Mouse (Mus musculus): Measurements from ENCODE around the gene Ephx3.

The Ephx3 gene

DNA sequence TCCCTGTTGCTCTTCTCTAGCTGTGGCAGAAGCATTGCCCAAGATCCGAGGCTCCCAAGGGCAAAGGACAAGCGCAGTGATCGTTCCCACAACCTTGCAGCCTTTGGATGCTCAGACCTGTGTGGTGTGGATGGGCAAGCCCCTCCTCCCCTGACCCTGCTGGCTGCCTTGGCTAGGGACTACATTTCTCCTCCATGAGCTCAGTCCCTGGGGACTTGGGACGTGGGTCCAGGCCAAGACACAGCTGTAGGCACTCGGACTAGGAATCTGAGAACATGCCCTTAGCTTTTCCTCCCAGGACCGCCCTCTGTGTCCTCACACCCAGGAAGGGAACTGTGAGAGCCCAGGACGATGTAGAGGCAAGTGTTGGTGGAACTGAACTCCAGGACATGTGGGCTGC is 16.2 kb downstream of the Ephx3 start:
- DNase-seq (ENCODE audit: low spot score in 2 of 2): peak in 1 of 2 experiments; percentile 43

DNA sequence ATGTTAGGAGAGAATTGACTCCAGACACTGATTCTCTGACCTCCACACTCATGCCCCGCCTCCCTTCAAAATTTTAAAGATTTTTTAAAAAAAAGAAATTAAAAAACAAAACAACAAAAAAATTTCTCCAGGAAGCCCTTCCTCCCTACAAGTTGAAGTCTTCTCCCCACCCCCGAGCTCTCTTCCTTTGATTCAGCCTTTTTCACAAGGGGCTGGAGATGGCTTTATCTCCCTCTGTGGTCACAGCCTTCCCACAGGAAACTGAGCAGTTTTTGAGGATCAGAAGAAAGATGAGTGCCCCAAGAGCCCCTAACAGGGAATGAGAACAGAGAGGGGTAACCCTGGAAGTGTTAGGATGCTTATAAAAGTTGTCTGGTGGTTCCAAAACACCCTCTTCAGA is 16.9 kb downstream of the Ephx3 start:
- DNase-seq (ENCODE audit: low spot score in 2 of 2): no peak

DNA sequence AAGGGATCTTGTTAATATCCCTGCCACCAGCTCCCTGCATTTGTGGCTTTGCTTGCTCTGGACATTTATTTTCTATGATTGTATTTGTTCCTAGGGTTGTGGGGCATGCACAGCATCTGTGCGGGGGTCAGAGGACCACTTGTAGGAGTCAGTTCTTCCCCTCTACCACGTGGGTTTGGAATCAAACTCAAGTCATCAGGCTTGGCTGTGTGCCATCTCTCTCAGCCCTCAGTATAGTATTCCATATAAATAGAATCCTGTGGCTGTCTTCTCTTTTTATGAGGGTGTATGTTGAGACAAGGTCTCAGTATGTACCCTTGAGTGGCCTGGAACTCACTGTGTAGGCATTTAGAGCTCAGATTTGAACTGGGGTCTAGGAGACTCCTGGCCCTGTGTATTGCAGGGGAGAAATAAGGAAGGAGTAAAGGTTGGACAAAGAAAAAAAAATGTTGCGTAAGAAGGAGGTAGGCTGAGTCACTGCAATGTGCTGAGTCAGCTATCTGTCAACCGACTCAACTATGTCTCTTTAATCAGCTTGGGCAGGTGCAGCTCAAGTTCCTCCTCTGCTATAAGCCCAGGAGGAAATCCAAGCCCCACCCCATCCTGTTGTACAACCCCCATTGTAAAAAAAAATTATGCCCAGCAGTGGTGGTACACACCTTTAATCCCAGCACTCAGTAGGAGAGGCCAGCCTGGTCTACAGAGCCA is 19.7 kb downstream of the Ephx3 start:
- peak in 1 of 2 experiments; percentile 34 for DNase-seq (ENCODE audit: low spot score in 2 of 2)

DNA sequence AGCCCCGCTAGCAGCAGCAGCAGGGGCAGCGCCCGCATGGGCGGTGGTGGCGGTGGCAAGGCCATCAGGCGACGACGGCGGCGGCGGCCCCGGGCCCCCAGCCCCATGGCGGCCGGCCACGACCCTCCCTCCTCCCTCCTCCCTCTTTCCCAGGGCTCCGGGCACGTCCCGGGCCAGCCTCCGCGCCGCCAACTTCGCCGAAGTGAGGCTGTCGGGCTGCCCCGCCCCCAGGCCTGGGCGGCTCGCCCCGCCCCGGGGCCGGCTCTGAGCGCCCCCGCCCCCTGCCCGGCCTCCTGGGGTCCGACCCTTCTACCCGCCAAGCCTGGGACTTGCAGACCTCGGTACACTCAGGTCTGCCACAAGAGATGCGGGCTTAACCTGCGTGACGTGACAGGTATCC is 22.7 kb downstream of the Ephx3 start, which contains the start of gene Notch3:
Notch3 (minus strand) TSS at position 166 of the 400 bp plus-strand sequence.
- DNase-seq (ENCODE audit: low spot score in 2 of 2): peak; percentile 41 to 55

DNA sequence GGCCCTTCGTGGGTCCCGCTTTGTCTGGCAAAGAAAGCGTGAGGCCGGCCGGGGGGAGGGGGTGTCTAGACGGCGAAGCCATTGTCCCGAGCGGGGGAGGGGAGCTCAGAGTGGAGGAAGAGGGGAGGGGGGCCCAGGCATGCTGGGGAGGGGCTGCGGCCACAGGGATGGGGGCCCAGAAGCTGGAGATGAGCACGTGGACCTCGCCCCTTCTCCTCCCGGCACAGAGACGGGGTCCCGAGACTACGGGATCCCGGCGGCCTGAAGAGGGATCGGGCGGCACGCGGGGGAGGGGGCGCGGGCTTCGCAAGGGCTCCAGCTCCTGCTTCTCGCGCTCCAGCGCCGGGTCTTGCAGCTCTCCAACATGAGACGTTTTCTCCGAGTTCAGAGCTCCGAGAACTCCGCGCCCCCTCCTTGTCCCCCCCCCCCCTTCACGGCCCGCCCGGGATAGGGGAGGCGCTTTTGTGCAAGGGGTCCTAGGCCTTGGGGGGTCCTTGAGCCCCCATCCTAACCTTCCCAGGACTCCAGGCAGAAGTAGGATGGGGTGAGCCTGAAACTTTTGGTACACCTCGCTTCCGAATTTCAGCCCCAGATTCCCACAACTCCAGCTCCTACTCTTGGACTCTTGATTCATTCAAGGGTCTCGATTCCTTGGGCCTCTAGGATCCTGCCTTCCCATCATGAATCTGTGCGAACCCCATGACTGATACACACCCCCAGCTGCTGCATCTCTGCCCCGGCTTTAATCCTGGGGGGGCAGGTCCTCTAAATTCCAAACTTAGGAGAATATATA is 23.4 kb downstream of the Ephx3 start:
- DNase-seq (ENCODE audit: low spot score in 2 of 2): peak in 1 of 2 experiments; percentile 37

DNA sequence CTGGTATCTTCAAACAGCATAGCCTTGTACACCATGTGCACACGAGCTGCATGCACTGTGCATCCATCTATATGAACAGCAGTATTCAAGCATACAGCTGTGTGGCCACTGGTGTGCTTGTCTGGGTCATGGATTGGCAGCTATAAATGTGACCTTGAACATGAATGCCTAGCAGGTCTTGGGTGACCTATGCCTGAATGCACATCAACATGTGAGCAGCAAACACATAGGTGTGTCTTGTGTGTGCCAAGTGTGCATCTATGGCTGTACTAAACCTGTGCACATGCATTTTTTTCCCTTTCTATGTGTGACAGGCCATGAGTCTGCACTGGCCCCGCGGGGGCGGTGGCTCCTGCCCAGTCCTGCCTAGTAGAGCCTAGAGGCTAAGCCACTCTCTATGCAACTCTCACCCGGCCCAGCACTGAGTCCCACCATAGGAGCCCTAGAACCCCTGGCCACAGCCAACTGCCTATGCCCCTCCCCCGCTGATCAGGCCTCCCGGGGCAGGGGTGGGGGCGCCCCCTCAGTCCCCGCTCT is 24.0 kb downstream of the Ephx3 start:
- DNase-seq (ENCODE audit: low spot score in 2 of 2): no peak

DNA sequence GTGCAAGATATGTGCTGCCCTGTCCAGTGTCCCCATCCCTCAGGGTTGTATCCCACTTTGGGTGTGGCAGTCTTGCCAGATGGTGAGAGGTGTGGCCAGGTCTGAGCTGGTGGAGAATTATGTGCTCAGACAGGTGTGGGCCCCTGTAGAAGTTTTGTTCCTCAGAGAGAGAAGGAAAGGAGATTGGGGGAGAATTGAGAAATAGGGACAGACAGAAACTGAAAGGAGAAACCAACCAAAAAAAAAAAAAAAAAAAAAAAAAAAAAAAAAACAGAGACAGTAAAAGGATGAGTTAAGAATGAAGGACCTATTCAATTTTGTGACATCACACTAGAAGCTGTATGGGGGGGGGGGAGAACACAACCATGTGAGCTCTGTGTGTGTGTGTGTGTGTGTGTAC is 24.6 kb downstream of the Ephx3 start:
- no peak for DNase-seq (ENCODE audit: low spot score in 2 of 2)

DNA sequence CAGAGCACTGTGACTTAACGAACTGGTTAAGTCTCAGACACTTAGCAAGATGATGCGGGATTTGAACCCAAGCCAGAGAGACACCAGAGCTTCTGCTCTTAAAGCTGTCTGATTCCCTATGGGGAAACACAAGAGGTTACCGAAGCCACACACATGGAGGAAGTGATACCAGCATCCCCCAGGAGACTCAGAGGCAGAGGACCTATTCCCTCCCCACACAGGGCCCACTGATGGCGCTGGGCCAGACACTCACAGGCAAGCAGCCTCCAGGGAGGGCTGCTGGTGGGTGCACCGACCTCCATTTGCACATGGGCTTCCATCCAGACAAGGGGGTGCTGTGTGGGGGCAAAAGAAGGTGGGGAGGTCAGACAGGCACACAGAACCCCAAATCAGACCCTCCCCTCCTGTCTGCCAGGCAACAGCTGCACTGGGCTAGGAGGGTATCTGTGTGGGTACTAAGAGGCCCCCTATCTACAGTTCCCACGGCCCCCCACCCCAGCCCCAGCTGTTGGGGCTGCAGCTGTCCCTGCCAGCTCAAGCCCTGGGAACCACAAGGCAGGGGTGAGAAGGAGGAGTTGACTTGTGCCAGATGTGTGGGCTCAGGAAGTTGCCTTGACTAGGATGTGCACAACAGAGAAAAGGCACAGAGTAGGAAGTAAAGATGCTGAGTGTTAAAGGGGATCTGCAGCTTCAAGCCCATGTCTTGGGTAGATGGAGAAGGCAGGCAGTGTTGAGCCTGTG is 25.3 kb downstream of the Ephx3 start:
- DNase-seq (ENCODE audit: low spot score in 2 of 2): no peak

DNA sequence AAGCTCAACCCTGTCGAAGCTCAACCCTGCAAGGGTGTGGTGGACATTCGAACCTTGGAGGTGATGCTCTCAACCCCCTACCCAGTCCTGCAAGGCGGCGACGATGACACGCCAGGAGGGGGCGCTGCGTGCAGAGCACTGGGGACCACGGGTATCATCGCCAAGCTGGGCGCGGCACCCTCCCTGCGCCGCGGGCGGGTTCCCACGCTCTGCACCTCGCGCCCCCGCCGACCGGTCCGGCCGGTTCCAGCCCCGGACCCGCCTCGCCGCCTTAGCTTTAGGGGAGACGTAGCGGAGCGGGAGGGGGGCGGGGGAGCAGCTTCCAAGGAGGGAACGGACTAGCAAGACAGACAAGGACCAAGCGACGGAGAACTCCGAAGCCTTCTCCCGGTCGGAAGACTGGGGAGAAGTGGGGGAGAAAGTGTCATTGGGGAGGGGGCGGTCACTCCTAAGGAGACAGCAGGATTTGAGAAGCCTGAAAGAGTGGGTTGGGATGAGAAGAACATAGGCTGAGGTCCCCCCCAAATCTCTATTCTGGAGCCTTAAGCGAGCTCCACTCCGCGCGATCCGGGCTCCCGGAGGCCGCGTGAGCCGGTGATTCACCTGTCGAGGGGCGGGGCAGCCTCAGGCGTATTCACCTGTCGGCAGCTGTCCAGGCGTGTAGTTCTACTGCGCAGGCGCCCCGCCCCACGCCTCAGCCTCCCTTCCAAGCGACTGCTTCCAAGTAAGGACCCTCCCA is 27.1 kb downstream of the Ephx3 start:
- peak; percentile 79 to 84 for DNase-seq (ENCODE audit: low spot score in 2 of 2)

DNA sequence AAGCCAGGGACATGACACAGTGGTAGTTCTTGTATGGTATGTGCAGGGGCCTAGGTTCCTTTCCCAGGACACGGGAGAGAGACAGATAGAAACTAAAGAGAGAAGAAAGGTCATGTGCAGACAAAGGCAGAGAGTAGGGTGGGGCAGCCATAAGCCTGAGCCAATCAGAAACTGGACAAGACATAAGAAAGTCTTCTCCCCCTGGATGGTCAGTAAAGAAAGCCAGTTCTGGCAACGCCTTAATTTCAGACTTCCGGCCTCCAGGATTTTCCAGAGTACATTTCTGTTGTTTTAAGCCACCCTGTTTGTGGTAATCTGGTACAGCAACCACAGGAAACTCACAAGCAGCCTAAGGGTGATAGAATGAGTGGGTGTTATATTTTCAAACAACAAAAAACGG is 28.5 kb downstream of the Ephx3 start:
- DNase-seq (ENCODE audit: low spot score in 2 of 2): no peak

DNA sequence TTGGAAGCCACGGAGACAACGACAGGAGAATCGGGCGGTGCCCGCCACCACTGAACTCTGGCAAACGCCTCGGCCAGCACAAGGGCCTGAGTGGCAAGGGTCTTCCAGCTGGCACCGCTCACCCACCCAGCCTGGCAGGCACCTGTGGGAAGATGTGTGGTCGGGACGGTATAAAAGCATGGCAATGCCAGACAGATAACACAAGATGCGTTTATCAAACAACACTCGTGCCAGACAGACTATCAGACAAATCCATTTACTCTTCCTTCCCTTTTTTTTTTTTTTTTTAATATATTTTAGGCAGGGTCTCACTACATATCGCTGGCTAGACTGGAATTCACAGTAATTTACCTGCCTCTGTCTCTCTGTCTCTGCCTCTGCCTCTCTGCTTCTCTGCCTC is 30.5 kb downstream of the Ephx3 start:
- no peak for DNase-seq (ENCODE audit: low spot score in 2 of 2)

DNA sequence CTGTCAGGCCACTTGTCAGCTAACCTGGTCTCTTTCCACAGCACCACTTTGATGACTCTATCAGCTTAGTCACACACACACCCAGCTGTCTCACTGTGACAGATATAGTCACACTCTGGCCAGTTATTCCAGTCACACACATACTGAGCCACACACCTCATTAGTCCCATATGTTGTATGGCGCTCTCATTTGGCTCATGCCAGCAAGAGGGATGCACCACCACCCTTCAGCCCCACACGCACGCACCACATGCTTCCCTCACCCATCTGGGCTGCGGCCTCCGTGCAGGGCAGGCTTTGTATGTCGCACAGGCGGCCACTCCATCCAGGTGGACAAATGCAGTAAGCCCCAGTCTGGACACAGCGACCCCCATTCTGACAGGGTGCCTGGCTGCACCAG is 42.6 kb downstream of the Ephx3 start:
- no peak for DNase-seq (ENCODE audit: low spot score in 2 of 2)

DNA sequence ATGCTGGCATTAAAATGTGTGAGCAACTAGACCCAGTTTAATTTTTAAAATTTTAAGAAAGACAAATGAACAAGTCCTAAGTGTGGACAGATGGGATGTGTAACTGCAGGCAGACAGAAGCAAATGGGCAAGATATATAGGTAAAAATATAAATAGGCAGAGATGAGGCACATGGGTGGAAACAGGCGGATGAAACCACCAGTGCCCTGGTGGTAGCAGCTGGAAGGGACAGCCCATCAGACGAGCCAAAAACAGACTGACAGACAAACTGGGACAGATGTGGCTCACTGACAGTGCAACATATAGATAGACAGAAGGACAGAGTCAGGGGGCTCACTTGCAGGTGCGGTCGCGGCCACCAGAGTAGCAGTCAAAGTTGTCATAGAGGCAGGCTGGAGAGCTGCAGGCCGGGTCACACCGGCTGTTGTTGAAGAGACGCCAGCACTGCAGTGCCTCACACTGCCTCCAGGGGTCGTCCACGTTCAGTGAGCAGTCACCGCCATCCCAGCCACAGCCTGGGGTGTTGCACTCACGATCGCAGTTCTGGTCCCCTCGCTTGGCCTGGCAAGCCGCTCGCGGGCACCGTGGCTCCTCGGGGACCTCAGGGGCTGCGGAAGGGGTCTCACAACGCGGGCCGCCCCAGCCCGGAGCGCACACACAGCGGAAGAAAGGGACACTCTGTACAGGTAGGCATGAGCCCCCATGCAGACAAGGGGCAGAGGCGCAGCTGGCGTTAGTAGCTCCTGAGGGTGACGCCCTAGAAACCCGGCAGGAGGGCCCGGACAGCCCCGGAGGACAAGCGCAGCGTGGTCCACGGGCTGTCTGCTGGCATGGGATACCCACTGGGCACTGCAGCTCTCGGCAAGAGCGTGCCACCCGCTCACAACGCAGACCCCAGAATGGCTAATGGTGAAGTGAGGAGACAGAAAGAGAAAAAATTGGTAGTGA is 46.2 kb downstream of the Ephx3 start:
- DNase-seq (ENCODE audit: low spot score in 2 of 2): peak; percentile 72 to 84

DNA sequence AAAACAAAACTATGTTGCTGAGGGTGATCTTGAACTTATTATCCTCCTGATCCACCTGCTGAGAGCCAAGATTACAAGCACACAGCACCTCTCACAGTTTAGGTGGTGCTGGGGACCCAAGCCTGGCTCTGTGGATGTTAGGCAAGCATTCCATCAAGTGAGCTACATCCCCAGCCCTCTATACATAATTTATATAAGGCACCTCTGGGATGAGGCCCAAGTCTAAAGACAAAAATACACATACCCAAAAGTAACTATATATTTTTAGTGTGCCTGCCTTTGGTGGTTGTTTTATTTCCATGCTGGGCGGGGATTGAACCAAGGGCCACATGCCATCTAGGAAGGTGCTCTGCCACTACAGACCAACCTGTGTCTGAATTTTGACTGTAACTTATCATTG is 47.1 kb downstream of the Ephx3 start:
- no peak for DNase-seq (ENCODE audit: low spot score in 2 of 2)
